Mouse (Mus musculus) E14TG2a.4 (cell line): Measurements from ENCODE around the gene Apoa4.

Experiments used
- CTCF ChIP-seq: conservative IDR thresholded peaks from 2 replicates; pipeline ENCODE4 v1.5.1; 2014; ENCODE audit warnings: low read length
- NANOG ChIP-seq: IDR thresholded peaks from 2 replicates; pipeline ENCODE4 v1.6.1; 2014; ENCODE audit warnings: borderline replicate concordance, low read length, mixed read lengths
- POU5F1 ChIP-seq: IDR thresholded peaks from 2 replicates; pipeline ENCODE4 v1.6.1; 2014; ENCODE audit warnings: low read length, borderline replicate concordance

DNA sequence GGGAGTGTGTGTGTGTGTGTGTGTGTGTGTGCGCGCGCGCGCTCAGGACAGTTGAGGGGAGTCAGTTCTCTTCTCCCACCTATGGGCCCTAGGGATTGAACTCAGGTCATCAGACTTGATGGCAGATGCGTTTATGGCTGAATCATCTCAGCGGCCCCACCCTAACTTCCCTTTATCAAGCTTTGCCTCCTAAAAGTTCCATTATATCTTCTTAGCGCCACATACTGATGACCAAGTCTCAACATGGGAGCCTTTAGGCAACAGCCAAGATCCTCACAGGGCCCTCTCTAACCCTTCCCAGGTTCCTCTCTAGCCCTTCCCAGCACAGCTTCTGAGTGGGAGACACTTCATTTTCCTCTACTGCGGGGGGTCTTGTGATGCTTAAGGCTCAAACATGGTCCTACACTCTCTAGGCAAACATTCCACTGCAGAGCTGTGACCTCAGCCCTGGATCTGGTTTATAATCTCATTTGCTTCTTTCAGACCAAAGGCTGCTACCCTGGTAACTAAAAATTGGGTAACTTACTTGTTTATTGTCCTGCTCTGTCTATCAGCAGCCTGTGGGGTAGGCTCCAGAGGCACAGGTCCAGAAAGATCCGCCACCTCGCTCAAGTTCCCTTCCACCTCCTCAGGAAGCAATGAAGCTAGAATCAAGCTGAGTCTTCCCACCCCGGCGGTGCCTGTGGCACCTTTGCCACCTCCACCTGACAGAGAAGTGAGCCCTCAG lies 23.6 kb upstream of the Apoa4 start:
- no peak for TF ChIP-seq CTCF
- no peak for TF ChIP-seq NANOG
- TF ChIP-seq POU5F1: no peak
